Mouse (Mus musculus) mammary gland, adult 2 months (tissue): Measurements from ENCODE around the gene Hck. TPM values are rescaled to one million over a fixed set of nuclear protein-coding genes. Genes with fewer than 3 reads are reported as not detected.

ENCODE experiments used
- polyA plus RNA-seq: library from polyadenylated mRNA; depleted of rRNA; stranded (reverse); fragments of >200 nt; gene quantifications from 2 replicates; pipeline ENCODE4 v1.2.3, GENCODE M21; 2012; ENCODE audit warnings: low replicate concordance; rRNA removed

Hck gene
- polyA plus RNA-seq = 16.8 and 18.9 TPM in 2 replicates

GRCm38 (mm10) chr2:153108313-153109264 lies at the start of gene Hck:
TSS of gene Hck (plus strand) at chr2:153108468.

GRCm38 (mm10) chr2:153065747-153066508 lies 42.3 kb upstream of the Hck start, which contains the start of gene Ccm2l:
TSS of gene Ccm2l (plus strand) at chr2:153065955.

GRCm38 (mm10) chr2:153160844-153161683 lies 52.8 kb downstream of the Hck start, which contains the start of gene Tm9sf4:
TSS of gene Tm9sf4 (plus strand) at chr2:153161303.

Other genes starting within 250 kb of the Hck start
- 0.06 and 68.0 TPM in 2 replicates for gene Mylk2, start 197.1 kb upstream of the Hck start, polyA plus RNA-seq
- 14.4 and 21.7 TPM in 2 replicates for gene Foxs1, start 175.3 kb upstream of the Hck start, polyA plus RNA-seq
- 4.9 and 5.1 TPM in 2 replicates for gene Dusp15, start 156.8 kb upstream of the Hck start, polyA plus RNA-seq
- gene Ttll9, start 146.0 kb upstream of the Hck start, polyA plus RNA-seq = 0.10 and 0.22 TPM in 2 replicates
- gene Pdrg1, start 93.0 kb upstream of the Hck start, polyA plus RNA-seq = 41.5 and 98.0 TPM in 2 replicates
- gene Xkr7, start 76.6 kb upstream of the Hck start, polyA plus RNA-seq = not detected in 2 replicates
- 31.0 and 33.8 TPM in 2 replicates for gene Ccm2l, start 42.5 kb upstream of the Hck start, polyA plus RNA-seq
- 35.5 and 58.9 TPM in 2 replicates for gene Tm9sf4, start 52.8 kb downstream of the Hck start, polyA plus RNA-seq
- gene Tspyl3, start 117.0 kb downstream of the Hck start, polyA plus RNA-seq = 13.4 and 14.2 TPM in 2 replicates
- 7.9 and 8.4 TPM in 2 replicates for gene Plagl2, start 133.0 kb downstream of the Hck start, polyA plus RNA-seq
- gene Pofut1, start 133.1 kb downstream of the Hck start, polyA plus RNA-seq = 28.8 and 33.3 TPM in 2 replicates
- 5.4 and 11.0 TPM in 2 replicates for gene Kif3b, start 182.9 kb downstream of the Hck start, polyA plus RNA-seq
- 10.7 and 13.6 TPM in 2 replicates for gene Asxl1, start 237.4 kb downstream of the Hck start, polyA plus RNA-seq